Mouse (Mus musculus): ENCODE results near the gene Sh3d19. TPM values are rescaled to one million over a fixed set of nuclear protein-coding genes. Genes with fewer than 3 reads are reported as not detected.
A peak's percentile ranks its signal among the peaks of the same experiment; 100 is the strongest.

Sh3d19 gene
- polyA plus RNA-seq, 1 experiment from 2014 or later = 12.1 TPM

DNA sequence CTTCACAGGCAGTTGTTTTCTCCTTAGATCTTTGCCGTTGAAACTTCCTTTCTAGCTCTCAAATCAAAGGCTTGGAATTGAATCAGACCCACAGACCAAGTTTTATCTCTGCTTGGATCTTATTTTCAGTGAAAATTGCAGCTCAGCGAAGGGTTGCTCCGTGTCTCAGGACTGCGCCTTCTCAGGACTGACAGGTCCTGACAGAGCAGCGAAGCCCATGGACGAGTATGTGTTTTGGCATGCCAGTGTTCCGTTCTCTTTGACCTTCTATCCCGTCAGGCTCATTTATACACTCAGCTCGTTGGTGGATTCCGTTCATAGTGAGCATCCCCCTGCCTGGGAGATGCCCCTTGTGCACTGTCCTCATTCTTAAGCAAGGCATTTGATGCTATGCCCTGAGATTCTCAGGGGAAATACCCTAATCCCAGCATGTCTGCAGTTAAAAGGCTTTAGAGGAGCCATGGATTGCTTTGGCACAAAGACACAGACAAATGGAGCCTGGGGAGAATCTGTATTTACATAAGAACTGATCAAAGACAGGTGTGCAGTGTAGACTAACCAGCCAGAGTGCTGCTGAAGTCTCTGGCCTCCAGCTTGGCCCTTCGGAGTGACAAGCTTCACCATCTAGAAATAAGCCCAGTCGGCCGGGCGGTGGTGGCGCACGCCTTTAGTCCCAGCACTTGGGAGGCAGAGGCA, 148.5 kb downstream of the Sh3d19 start:
- WGBS = 73% methylated on average over 16 of the region's 16 CpGs
- H3K9ac ChIP-seq (ENCODE audit: low read depth, low read length) = no peak overlapping the region
- no peak for DNase-seq (ENCODE audit: low spot score)

DNA sequence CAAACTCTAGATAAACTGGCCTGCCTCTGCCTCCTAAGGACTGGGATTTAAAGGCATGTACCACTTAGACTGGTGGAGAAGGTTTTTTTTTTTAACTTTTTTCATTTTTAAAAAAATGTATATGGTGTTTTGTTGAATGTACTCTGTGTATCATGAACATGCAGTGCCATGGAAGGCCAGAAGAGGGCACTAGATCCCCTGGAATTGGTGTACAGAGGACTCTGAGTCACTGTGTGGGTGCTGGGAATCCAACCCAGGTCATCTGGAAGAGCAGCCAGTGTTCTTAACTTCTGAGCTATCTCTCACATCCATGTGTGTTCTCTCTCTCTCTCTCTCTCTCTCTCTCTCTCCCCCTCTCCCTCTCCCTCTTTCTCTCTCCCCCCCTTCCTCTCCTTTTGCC, 151.2 kb downstream of the Sh3d19 start:
- ATAC-seq (ENCODE audit: low FRiP score) = no peak
- no peak overlapping the region for H3K4me3 ChIP-seq (ENCODE audit: low read depth, low read length)
- H3K27me3 ChIP-seq (ENCODE audit: control insufficient read depth, insufficient read depth, low read length) = no peaks in the 10 kb centered on the region

More for the DNA sequence above, 148.5 kb downstream of the Sh3d19 start:
- Histone ChIP-seq H3K4me1 (replicated peaks; ENCODE audit: control insufficient read depth, insufficient read depth, low read length) (no peaks in the 10 kb centered on the region), H3K9me3 (ENCODE audit: control insufficient read depth, low read length) (no peaks in the 10 kb centered on the region), H3K4me3 (ENCODE audit: low read depth, low read length) (no peak overlapping the region), H3K36me3 (ENCODE audit: control insufficient read depth, insufficient read depth, low read length) (no peaks in the 10 kb centered on the region), H3K27me3 (ENCODE audit: control insufficient read depth, insufficient read depth, low read length) (no peaks in the 10 kb centered on the region), H3K27ac (ENCODE audit: low read depth, low read length) (no peak overlapping the region), H3K4me2 (replicated peaks; ENCODE audit: low read depth, low read length) (no peak overlapping the region)
- ATAC-seq (ENCODE audit: low FRiP score) = no peak

DNA sequence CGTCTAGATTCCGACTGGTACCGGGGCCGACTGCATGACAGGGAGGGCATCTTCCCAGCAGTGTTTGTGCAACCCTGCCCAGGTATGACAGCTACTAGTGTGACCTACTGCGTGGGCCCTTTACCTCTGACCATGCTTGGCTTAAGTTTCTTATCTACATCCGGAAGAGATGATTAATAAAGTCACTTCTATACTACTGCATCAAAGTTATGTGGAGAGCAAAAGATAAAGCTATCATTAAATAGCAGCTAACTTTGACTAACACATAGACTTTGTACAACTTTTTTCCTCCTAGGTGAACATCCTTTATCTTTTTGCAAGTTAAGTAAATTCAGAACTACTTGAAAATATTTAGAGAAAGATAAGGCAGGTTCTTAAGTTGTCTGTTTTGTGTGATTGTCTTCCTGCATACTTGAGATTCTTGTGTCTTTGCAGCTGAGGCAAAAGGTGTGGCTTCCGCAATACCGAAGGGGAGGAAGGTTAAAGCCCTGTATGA, 152.4 kb downstream of the Sh3d19 start:
- H3K27me3 ChIP-seq (ENCODE audit: control insufficient read depth, insufficient read depth, low read length) = no peaks in the 10 kb centered on the region
- H3K4me2 ChIP-seq (replicated peaks; ENCODE audit: low read depth, low read length) = no peak overlapping the region
- H3K9ac ChIP-seq (ENCODE audit: low read depth, low read length) = no peak overlapping the region
- DNase-seq (ENCODE audit: low spot score) (no peak), ATAC-seq (ENCODE audit: low FRiP score) (no peak)
- no peak overlapping the region for H3K4me3 ChIP-seq (ENCODE audit: low read depth, low read length)
- no peak overlapping the region for H3K27ac ChIP-seq (ENCODE audit: low read depth, low read length)
- no peaks in the 10 kb centered on the region for H3K36me3 ChIP-seq (ENCODE audit: control insufficient read depth, insufficient read depth, low read length)
- H3K9me3 ChIP-seq (ENCODE audit: control insufficient read depth, low read length) = no peaks in the 10 kb centered on the region
- no peaks in the 10 kb centered on the region for H3K4me1 ChIP-seq (replicated peaks; ENCODE audit: control insufficient read depth, insufficient read depth, low read length)
- 95% methylated on average over 8 of the region's 8 CpGs for whole genome bisulfite sequencing

More for the DNA sequence above, 151.2 kb downstream of the Sh3d19 start:
- H3K9ac ChIP-seq (ENCODE audit: low read depth, low read length) = no peak overlapping the region
- H3K4me1 ChIP-seq (replicated peaks; ENCODE audit: control insufficient read depth, insufficient read depth, low read length) = no peaks in the 10 kb centered on the region
- no peak overlapping the region for H3K4me2 ChIP-seq (replicated peaks; ENCODE audit: low read depth, low read length)
- H3K9me3 ChIP-seq (ENCODE audit: control insufficient read depth, low read length) = no peaks in the 10 kb centered on the region
- no peaks in the 10 kb centered on the region for H3K36me3 ChIP-seq (ENCODE audit: control insufficient read depth, insufficient read depth, low read length)
- no peak overlapping the region for H3K27ac ChIP-seq (ENCODE audit: low read depth, low read length)
- DNase-seq (ENCODE audit: low spot score) = no peak

DNA sequence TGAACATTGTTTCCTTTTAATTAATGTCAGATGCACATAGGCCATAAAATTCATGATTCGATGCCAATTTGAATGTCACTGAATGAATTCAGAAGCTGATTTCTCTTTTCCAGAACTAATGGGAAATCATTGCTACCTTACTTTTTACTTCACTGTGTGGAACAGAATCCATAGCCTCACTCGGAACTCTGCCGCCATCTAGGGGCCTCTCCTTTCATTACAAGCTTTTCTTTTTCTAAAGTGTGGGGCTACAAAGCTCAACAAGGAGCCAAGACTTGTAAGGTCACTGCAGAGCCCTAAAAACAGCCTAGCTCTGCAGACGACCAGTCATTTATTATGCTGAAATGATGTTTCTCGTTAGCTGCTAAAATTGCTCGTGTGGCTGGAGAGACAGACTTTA, 158.8 kb downstream of the Sh3d19 start:
- no peak overlapping the region for H3K4me2 ChIP-seq (replicated peaks; ENCODE audit: low read depth, low read length)
- no peaks in the 10 kb centered on the region for H3K27me3 ChIP-seq (ENCODE audit: control insufficient read depth, insufficient read depth, low read length)
- WGBS = 14% methylated on average over 6 of the region's 6 CpGs
- no peak overlapping the region for H3K4me3 ChIP-seq (ENCODE audit: low read depth, low read length)
- no peak for ATAC-seq (ENCODE audit: low FRiP score)
- peak; percentile 85 for DNase-seq (ENCODE audit: low spot score)
- H3K9me3 ChIP-seq (ENCODE audit: control insufficient read depth, low read length) = no peaks in the 10 kb centered on the region
- no peaks in the 10 kb centered on the region for H3K4me1 ChIP-seq (replicated peaks; ENCODE audit: control insufficient read depth, insufficient read depth, low read length)
- H3K9ac ChIP-seq (ENCODE audit: low read depth, low read length) = no peak overlapping the region
- H3K36me3 ChIP-seq (ENCODE audit: control insufficient read depth, insufficient read depth, low read length) = no peaks in the 10 kb centered on the region
- no peak overlapping the region for H3K27ac ChIP-seq (ENCODE audit: low read depth, low read length)

DNA sequence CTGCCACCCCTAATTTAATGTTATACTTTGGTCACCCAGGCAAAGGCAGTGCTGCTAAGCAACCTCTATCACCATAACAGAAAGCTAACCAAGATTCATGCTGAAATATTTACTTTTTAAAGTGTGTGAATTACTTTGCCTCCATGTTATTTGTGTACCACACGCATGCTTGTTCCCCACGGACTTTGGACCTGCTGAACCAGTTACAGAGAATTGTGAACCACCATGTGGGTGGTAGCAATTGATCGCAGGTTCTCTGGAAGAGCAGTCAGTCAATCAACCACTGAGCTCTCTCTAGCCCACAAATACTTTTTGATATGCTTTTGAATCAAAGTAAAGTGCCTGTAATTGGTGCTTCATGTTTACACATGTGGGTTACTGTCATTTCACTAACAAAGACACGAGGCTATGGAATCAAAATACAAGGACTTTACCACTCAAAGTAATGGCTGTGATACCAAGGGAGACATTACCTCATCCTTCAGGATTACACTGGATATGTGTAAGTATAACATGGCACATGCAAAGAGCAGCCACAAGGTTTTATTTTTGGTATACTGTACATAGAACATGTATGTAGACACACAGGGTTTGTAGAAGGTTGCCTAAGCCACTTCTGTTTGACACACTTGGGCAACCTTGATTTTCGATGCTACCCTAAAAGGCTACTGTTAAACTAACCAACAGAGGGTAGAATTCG, 164.2 kb downstream of the Sh3d19 start:
- Histone ChIP-seq H3K27ac (ENCODE audit: low read depth, low read length) (no peak overlapping the region), H3K27me3 (ENCODE audit: control insufficient read depth, insufficient read depth, low read length) (no peaks in the 10 kb centered on the region), H3K9me3 (ENCODE audit: control insufficient read depth, low read length) (no peaks in the 10 kb centered on the region), H3K4me1 (replicated peaks; ENCODE audit: control insufficient read depth, insufficient read depth, low read length) (no peaks in the 10 kb centered on the region), H3K36me3 (ENCODE audit: control insufficient read depth, insufficient read depth, low read length) (peaks cover 5% of the 10 kb centered on the region; the same call in 1 of the 2 replicates), H3K9ac (ENCODE audit: low read depth, low read length) (no peak overlapping the region), H3K4me3 (ENCODE audit: low read depth, low read length) (no peak overlapping the region), H3K4me2 (replicated peaks; ENCODE audit: low read depth, low read length) (no peak overlapping the region)
- ATAC-seq (ENCODE audit: low FRiP score) (no peak), DNase-seq (ENCODE audit: low spot score) (no peak)
- 93% methylated on average over 6 of the region's 6 CpGs for WGBS

DNA sequence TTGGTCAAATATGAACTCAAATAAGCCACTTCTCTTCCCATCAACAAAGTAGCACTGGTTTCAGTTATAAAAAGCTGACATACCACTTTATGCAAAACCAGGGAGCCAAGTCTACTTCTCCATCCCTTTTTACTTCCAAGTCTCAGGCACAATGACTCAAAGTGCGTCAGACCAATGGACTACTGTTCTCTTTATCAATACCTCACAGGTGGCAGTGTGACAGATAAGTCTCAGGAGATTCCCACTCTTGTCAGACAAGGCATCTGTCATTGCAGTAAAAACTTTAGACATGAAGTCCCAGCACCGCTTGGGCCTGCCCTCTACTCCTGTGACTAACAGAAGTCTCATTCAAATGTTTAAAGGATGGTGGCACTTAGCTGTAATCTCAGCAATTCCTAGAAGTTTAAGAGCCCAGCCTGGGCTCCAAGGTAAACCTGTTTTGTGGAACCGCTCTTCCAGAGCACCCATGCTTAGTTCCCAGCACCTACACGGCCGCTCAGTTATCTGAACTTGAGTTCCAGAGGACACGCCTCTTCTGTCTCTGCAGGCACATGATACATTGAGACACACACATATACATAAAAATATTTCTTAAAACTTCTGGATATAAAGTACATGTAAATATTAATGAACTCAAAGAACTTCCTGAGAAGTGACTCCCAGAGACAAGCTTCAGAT, 165.1 kb downstream of the Sh3d19 start:
- no peak overlapping the region for H3K4me3 ChIP-seq (ENCODE audit: low read depth, low read length)
- H3K9ac ChIP-seq (ENCODE audit: low read depth, low read length) = no peak overlapping the region
- H3K27me3 ChIP-seq (ENCODE audit: control insufficient read depth, insufficient read depth, low read length) = no peaks in the 10 kb centered on the region
- ATAC-seq (ENCODE audit: low FRiP score) (no peak), DNase-seq (ENCODE audit: low spot score) (no peak)
- H3K27ac ChIP-seq (ENCODE audit: low read depth, low read length) = no peak overlapping the region
- WGBS = 89% methylated on average over 6 of the region's 6 CpGs
- H3K9me3 ChIP-seq (ENCODE audit: control insufficient read depth, low read length) = no peaks in the 10 kb centered on the region
- H3K36me3 ChIP-seq (ENCODE audit: control insufficient read depth, insufficient read depth, low read length) = peaks cover 5% of the 10 kb centered on the region; the same call in 1 of the 2 replicates
- no peaks in the 10 kb centered on the region for H3K4me1 ChIP-seq (replicated peaks; ENCODE audit: control insufficient read depth, insufficient read depth, low read length)
- H3K4me2 ChIP-seq (replicated peaks; ENCODE audit: low read depth, low read length) = no peak overlapping the region

DNA sequence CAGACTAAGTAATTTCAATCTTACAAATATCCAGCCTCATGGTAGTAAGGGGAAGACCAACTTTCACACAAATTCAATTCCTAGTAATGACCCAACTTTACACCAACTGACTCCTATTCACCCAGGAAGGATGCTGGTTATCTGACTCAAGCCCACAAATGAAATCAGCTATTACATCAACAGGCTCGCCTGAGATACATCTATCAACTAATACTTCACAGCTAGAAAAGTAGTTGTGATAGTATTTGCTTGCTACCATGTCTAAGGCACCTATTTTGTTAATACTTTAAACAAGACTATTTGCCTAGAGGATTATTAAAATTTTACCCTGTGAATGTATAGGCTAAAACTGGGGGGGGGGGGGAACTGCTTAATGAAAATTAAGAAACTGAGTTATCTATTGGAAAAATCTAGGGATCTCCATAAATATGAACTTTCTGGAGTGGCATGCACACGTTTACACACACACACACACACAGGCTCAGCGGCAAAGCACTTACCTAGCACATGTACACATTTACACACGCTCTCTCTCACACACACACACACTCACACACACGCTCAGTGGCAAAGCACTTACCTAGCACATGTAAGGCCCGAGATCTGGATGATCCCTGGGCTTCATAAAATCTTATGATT, 166.1 kb downstream of the Sh3d19 start:
- ATAC-seq (ENCODE audit: low FRiP score) (no peak), DNase-seq (ENCODE audit: low spot score) (no peak)
- WGBS = 90% methylated on average over 6 of the region's 6 CpGs
- Histone ChIP-seq H3K27me3 (ENCODE audit: control insufficient read depth, insufficient read depth, low read length) (no peaks in the 10 kb centered on the region), H3K9ac (ENCODE audit: low read depth, low read length) (no peak overlapping the region), H3K4me2 (replicated peaks; ENCODE audit: low read depth, low read length) (no peak overlapping the region), H3K27ac (ENCODE audit: low read depth, low read length) (no peak overlapping the region), H3K9me3 (ENCODE audit: control insufficient read depth, low read length) (no peaks in the 10 kb centered on the region), H3K4me3 (ENCODE audit: low read depth, low read length) (no peak overlapping the region), H3K4me1 (replicated peaks; ENCODE audit: control insufficient read depth, insufficient read depth, low read length) (no peaks in the 10 kb centered on the region), H3K36me3 (ENCODE audit: control insufficient read depth, insufficient read depth, low read length) (peaks cover 5% of the 10 kb centered on the region; the same call in 1 of the 2 replicates)

DNA sequence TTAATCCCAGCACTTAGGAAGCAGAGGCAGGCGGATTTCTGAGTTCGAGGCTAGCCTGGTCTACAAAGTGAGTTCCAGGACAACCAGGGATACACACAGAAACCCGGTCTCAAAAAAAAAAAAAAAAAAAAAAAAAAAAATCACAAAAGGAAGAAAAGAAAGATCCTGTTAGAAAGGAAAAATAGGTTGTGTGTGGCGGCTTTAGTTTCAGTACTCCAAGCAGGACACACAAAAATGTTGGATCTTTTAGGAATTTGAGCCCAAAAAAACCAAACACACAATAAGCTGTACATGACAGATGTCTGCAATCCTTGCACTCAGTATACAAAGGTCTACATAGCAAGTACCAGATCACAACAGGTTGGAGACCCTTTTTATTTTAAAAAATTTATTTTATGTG, 168.8 kb downstream of the Sh3d19 start:
- no peaks in the 10 kb centered on the region for H3K9me3 ChIP-seq (ENCODE audit: control insufficient read depth, low read length)
- no peaks in the 10 kb centered on the region for H3K4me1 ChIP-seq (replicated peaks; ENCODE audit: control insufficient read depth, insufficient read depth, low read length)
- no peaks in the 10 kb centered on the region for H3K27me3 ChIP-seq (ENCODE audit: control insufficient read depth, insufficient read depth, low read length)
- ATAC-seq (ENCODE audit: low FRiP score) (no peak), DNase-seq (ENCODE audit: low spot score) (no peak)
- peaks cover 5% of the 10 kb centered on the region; the same call in 1 of the 2 replicates for H3K36me3 ChIP-seq (ENCODE audit: control insufficient read depth, insufficient read depth, low read length)
- no peak overlapping the region for H3K4me2 ChIP-seq (replicated peaks; ENCODE audit: low read depth, low read length)
- no peak overlapping the region for H3K27ac ChIP-seq (ENCODE audit: low read depth, low read length)
- no peak overlapping the region for H3K9ac ChIP-seq (ENCODE audit: low read depth, low read length)
- no peak overlapping the region for H3K4me3 ChIP-seq (ENCODE audit: low read depth, low read length)
- 86% methylated on average over 4 of the region's 4 CpGs for WGBS
